In genomic region chr9:25142041-25142440, GRCm38 (mm10) we compare ENCODE assay signal across 18 mouse cellular contexts. TPM values are rescaled to one million over a fixed set of nuclear protein-coding genes. Genes with fewer than 3 reads are reported as not detected.
A peak's percentile ranks its signal among the peaks of the same experiment; 100 is the strongest.
DNase-seq lines count a peak whose midpoint lies in the region.
"Had no signal": no experiment of that assay in that cellular context is flagged by ENCODE, and none has a peak within 500 bp of the region (broad histone marks: within the 10 kb centered on the region; RNA-seq: fewer than 3 reads in every experiment).

No protein-coding gene starts in this region.

- peak; percentile 38 to 75 for DNase-seq in adrenal gland, adult (ENCODE audit: inconsistent age in 2 of 2, low spot score in 1 of 2)
- DNase-seq in adrenal gland, postnatal 4 days (ENCODE audit: low spot score in 2 of 2): no peak
- DNase-seq in adrenal gland, adult 8-10 months: peak; percentile 13
- DNase-seq in adrenal gland, adult 18-20 months (ENCODE audit: low spot score in 2 of 2): no peak
- DNase-seq in adrenal gland, postnatal 10 days: peak; percentile 16
- DNase-seq in adrenal gland, postnatal 36 days: peak; percentile 29 to 34
- no peak for DNase-seq in thymus, postnatal 25 days
- DNase-seq: B cell, adult 2 months; cerebellum, adult 11 months; cerebellum, adult 18-20 months; cerebellum, adult 8-10 months; cerebellum, adult 9-11 months; cerebellum, postnatal 14 days; cerebellum, postnatal 36 days; embryo, embryonic 11 days had no signal

RNA-seq across cellular contexts. Expression of gene Herpud2, which starts 9.6 kb away (rescaled TPM):
- 10 to 100 TPM; 48.3 to 48.8 TPM for total RNA-seq in adrenal gland, postnatal 4 days (2021)
- 10 to 100 TPM; 48.3 to 54.6 (median 52.4) TPM for total RNA-seq in adrenal gland, adult 8-10 months (2022)
- 10 to 100 TPM; 42.2 to 50.0 TPM for total RNA-seq in adrenal gland, adult 18-20 months (2021)
- total RNA-seq in adrenal gland, postnatal 10 days (2021): 10 to 100 TPM; 40.3 to 40.9 TPM
- total RNA-seq in adrenal gland, postnatal 36 days (2021): 10 to 100 TPM; 49.2 to 58.7 TPM

RNA-seq across cellular contexts. Expression of gene Gm10181, which starts 52.8 kb away (rescaled TPM):
- not detected for total RNA-seq in adrenal gland, postnatal 4 days (2021)
- total RNA-seq in adrenal gland, adult 8-10 months (2022): not detected
- not detected for total RNA-seq in adrenal gland, adult 18-20 months (2021)
- total RNA-seq in adrenal gland, postnatal 10 days (2021): not detected
- not detected for total RNA-seq in adrenal gland, postnatal 36 days (2021)
- total RNA-seq: CH12.LX; common myeloid progenitor, adult 5-6 weeks; G1E had no signal

Comparison
In these comparisons a context has a peak if more than half of its experiments do, and no peak if none do; other contexts are left out.
1. DNase-seq: peak in adrenal gland, adult (2 of 2), adrenal gland, adult 8-10 months (single experiment), adrenal gland, postnatal 10 days (single experiment) and adrenal gland, postnatal 36 days (2 of 2); none in adrenal gland, postnatal 4 days (0 of 2), adrenal gland, adult 18-20 months (0 of 2) and thymus, postnatal 25 days (single experiment).